Mouse (Mus musculus): ENCODE measurements around the gene Flt1. TPM values are rescaled to one million over a fixed set of nuclear protein-coding genes. Genes with fewer than 3 reads are reported as not detected.

The Flt1 gene
- polyA plus RNA-seq, 1 experiment from 2014 or later = 5.8 TPM

DNA sequence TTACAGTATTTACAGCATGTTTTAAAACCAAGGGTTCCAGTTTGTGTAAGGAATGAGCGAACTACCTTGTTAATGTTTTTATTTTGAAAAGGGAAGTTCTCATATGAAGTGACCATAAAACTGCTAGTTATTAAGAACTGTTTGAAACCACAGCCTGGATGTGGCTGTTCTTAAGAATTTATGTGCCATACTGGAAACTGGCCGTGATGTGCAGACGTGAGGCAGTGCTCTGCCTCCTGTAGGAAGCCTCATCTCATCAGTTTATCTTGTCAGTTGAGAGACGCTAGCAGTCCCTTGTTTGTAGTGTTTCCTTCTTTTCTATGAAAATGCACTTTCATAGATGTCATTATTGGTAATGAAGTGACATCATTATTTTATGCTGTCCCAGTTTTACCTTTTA lies 186.0 kb downstream of the Flt1 start:
- H3K4me3 ChIP-seq (ENCODE audit: low read depth, low read length) = no peak overlapping the region
- WGBS = 83% methylated on average over 4 of the region's 4 CpGs
- no peaks in the 10 kb centered on the region for H3K9me3 ChIP-seq (ENCODE audit: control insufficient read depth)
- no peak overlapping the region for H3K4me2 ChIP-seq (replicated peaks; ENCODE audit: low read depth)
- no peaks in the 10 kb centered on the region for H3K4me1 ChIP-seq (replicated peaks; ENCODE audit: control insufficient read depth, insufficient read depth, low read length)
- no peak overlapping the region for H3K9ac ChIP-seq (ENCODE audit: low read depth, low read length)
- ATAC-seq = no peak
- peaks cover 67% of the 10 kb centered on the region for H3K36me3 ChIP-seq (ENCODE audit: control insufficient read depth, insufficient read depth)
- no peaks in the 10 kb centered on the region for H3K27me3 ChIP-seq (replicated peaks; ENCODE audit: control insufficient read depth, insufficient read depth, low read length)
- H3K27ac ChIP-seq (ENCODE audit: low read depth, low read length) = no peak overlapping the region
- no peak for TF ChIP-seq CTCF (IDR thresholded peaks at IDR 0.05; ENCODE audit: low read depth)

- no peak for ATAC-seq
- Histone ChIP-seq H3K4me2 (replicated peaks; ENCODE audit: low read depth) (no peak overlapping the region), H3K4me1 (replicated peaks; ENCODE audit: control insufficient read depth, insufficient read depth, low read length) (no peaks in the 10 kb centered on the region), H3K4me3 (ENCODE audit: low read depth, low read length) (no peak overlapping the region), H3K27me3 (replicated peaks; ENCODE audit: control insufficient read depth, insufficient read depth, low read length) (no peaks in the 10 kb centered on the region), H3K27ac (ENCODE audit: low read depth, low read length) (no peak overlapping the region), H3K9ac (ENCODE audit: low read depth, low read length) (no peak overlapping the region), H3K36me3 (ENCODE audit: control insufficient read depth, insufficient read depth) (peaks cover 67% of the 10 kb centered on the region), H3K9me3 (ENCODE audit: control insufficient read depth) (no peaks in the 10 kb centered on the region)
- WGBS = 89% methylated on average over 4 of the region's 4 CpGs
- no peak for TF ChIP-seq CTCF (IDR thresholded peaks at IDR 0.05; ENCODE audit: low read depth)
These were observed 186.4 kb downstream of the Flt1 start for GRCm38 (mm10) chr5:147539409-147539808.

DNA sequence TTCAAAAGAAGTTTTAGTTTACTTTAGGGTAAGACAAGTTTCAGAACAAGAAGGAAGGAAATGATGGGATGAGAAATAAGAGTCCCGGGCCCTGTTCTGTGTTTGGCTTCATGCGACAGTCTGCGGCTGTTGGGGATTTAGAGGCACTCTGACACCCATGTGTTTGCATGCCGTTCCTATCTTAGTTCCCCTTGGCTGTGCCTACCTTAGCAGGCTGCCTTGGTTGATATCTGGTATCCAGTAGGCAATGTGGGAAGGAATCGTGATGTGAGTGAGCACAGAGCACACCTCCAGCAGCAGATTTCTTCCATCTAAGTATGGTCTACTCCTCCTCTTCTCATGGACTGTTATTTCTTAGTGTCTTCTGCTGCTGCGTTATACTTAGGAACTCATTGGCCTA lies 193.8 kb downstream of the Flt1 start:
- Histone ChIP-seq H3K4me1 (replicated peaks; ENCODE audit: control insufficient read depth, insufficient read depth, low read length) (no peaks in the 10 kb centered on the region), H3K9ac (ENCODE audit: low read depth, low read length) (no peak overlapping the region), H3K4me3 (ENCODE audit: low read depth, low read length) (no peak overlapping the region), H3K27me3 (replicated peaks; ENCODE audit: control insufficient read depth, insufficient read depth, low read length) (no peaks in the 10 kb centered on the region), H3K27ac (ENCODE audit: low read depth, low read length) (no peak overlapping the region), H3K4me2 (replicated peaks; ENCODE audit: low read depth) (no peak overlapping the region), H3K36me3 (ENCODE audit: control insufficient read depth, insufficient read depth) (peaks cover 45% of the 10 kb centered on the region), H3K9me3 (ENCODE audit: control insufficient read depth) (no peaks in the 10 kb centered on the region)
- no peak for TF ChIP-seq CTCF (IDR thresholded peaks at IDR 0.05; ENCODE audit: low read depth)
- no peak for ATAC-seq
- whole genome bisulfite sequencing = 86% methylated on average over 6 of the region's 6 CpGs

DNA sequence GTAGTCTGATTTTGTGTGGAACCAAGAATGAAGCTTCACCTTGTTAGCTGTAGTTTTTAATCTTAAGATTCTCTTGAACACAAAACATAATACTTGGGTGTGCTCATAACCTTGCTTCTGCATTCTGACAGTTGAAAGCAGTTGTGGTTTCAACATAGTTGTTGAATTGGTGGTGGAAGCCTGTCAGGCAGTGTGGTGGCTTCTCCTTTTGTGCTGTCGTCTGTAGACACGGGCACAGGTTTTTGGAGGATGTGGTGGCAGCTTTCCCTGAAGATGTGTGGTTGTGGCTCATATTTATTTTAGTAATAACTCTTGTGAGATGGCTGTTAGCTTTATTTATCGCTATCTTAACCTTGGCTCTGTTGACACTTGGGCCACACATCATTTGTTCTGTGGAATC lies 198.0 kb downstream of the Flt1 start:
- H3K27me3 ChIP-seq (replicated peaks; ENCODE audit: control insufficient read depth, insufficient read depth, low read length) = no peaks in the 10 kb centered on the region
- H3K27ac ChIP-seq (ENCODE audit: low read depth, low read length) = no peak overlapping the region
- no peaks in the 10 kb centered on the region for H3K9me3 ChIP-seq (ENCODE audit: control insufficient read depth)
- no peak overlapping the region for H3K4me3 ChIP-seq (ENCODE audit: low read depth, low read length)
- H3K36me3 ChIP-seq (ENCODE audit: control insufficient read depth, insufficient read depth) = peaks cover 43% of the 10 kb centered on the region
- 86% methylated on average over 3 of the region's 3 CpGs for WGBS
- no peak overlapping the region for H3K4me2 ChIP-seq (replicated peaks; ENCODE audit: low read depth)
- ATAC-seq = no peak
- no peaks in the 10 kb centered on the region for H3K4me1 ChIP-seq (replicated peaks; ENCODE audit: control insufficient read depth, insufficient read depth, low read length)
- TF ChIP-seq CTCF (IDR thresholded peaks at IDR 0.05; ENCODE audit: low read depth) = no peak
- H3K9ac ChIP-seq (ENCODE audit: low read depth, low read length) = no peak overlapping the region

GRCm38 (mm10) chr5:147527006-147527405 lies 198.8 kb downstream of the Flt1 start:
- H3K9me3 ChIP-seq (ENCODE audit: control insufficient read depth) = no peaks in the 10 kb centered on the region
- no peak overlapping the region for H3K27ac ChIP-seq (ENCODE audit: low read depth, low read length)
- H3K4me3 ChIP-seq (ENCODE audit: low read depth, low read length) = no peak overlapping the region
- H3K36me3 ChIP-seq (ENCODE audit: control insufficient read depth, insufficient read depth) = peaks cover 49% of the 10 kb centered on the region
- H3K27me3 ChIP-seq (replicated peaks; ENCODE audit: control insufficient read depth, insufficient read depth, low read length) = no peaks in the 10 kb centered on the region
- no peak overlapping the region for H3K9ac ChIP-seq (ENCODE audit: low read depth, low read length)
- H3K4me1 ChIP-seq (replicated peaks; ENCODE audit: control insufficient read depth, insufficient read depth, low read length) = no peaks in the 10 kb centered on the region
- no peak for ATAC-seq
- TF ChIP-seq CTCF (IDR thresholded peaks at IDR 0.05; ENCODE audit: low read depth) = no peak
- WGBS = 90% methylated on average over 6 of the region's 6 CpGs
- no peak overlapping the region for H3K4me2 ChIP-seq (replicated peaks; ENCODE audit: low read depth)

Other genes with a start within 250 kb of the Flt1 start
- 492 and 500 TPM in 2 replicates for gene Pomp, start 134.4 kb upstream of the Flt1 start, polyA plus RNA-seq (2015; fragmentation: Nextera tagmentation; extraction: Ambion mirVana)
- 263 and 296 TPM in 2 replicates for gene Slc46a3, start 168.8 kb upstream of the Flt1 start, polyA plus RNA-seq (2015; fragmentation: Nextera tagmentation; extraction: Ambion mirVana)
- gene Mtus2, start 231.3 kb upstream of the Flt1 start, polyA plus RNA-seq (2015; fragmentation: Nextera tagmentation; extraction: Ambion mirVana) = 14.0 and 15.8 TPM in 2 replicates